Mouse (Mus musculus) WW6 (cell line): ENCODE results near the gene Trim33.

Source experiments
- DNase-seq: peaks from one replicate; pipeline ENCODE4 v3.0.0-alpha.2; 2013; ENCODE audit warnings: low read depth, low spot score

Trim33 gene

DNA sequence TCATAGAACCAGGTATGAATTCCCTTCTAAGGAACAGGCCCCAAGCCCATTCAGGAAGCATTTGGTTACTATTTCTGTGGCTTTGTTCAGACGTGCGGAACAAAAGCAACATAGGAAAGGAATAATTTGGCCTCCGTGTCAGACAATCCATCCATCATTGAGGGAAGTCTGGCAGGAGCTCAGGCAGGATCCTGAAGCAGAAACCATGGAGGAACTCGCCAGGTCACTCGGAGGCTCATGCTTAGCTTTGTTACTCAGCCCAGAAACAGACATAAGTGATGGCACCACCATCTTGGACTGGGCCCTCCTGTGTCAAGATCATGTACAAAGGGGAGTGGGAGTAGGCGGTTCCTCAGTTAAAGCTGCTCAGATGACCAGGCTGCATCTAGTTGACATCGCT is 82.1 kb downstream of the Trim33 start:
- DNase-seq: no peak

GRCm38 (mm10) chr3:103364182-103364945 is 85.3 kb downstream of the Trim33 start:
- DNase-seq: no peak

DNA sequence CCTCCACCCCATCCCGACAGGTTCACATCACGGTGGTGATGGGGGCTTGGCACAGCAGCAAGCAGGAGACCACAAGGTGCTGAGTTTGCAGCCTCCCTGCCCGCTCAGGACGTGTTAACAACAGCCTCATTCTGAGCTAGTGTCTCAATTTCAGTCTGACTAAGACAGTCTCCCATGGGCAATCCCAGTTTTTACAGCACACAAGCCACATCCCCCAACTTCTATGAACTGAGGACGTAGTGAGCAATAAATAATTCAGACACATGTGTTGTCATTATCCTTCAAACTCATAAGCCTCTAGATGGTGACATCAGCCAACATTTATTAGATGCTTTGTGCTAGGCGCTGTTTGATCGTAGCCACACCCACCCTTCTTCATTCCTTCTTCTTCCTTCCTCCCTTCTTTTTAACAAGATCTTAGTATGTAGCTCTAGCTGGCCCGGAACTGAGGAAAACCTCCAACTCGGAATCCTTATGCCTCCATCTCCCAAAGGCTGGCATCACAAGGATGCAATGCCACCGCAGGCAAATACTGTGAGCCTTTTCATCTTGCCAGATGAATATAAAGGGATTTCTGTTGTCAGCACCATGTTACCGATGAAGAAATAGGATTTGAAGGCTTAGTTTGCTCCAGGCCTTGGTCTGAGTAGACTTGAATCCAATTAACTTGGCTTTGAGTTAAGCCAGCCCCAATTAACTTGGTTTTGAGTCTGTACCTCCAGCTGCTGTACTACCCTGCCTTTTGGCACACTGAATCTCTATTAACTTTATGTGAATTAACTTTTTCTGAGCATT is 88.3 kb downstream of the Trim33 start:
- DNase-seq: no peak

GRCm38 (mm10) chr3:103368731-103369130 is 89.6 kb downstream of the Trim33 start:
- no peak for DNase-seq

DNA sequence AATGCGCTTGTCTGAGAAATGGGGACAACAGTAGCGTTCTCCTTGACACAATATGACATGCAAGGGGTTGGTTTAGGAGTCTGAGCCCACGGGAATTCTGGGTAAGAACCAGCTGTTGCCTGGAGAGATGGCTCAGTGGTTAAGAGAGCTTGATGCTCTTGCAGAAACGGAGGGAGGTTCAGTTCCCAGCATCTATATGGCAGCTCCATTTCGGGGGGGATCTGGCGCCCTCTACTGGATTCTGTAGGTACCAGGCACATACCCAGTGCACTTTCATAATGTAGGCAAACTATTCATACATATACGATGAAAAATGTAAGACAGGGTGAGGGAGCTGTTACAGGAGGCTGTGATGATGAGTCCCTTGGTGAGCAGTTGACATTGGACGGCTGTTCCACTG is 94.9 kb downstream of the Trim33 start:
- no peak for DNase-seq

- DNase-seq: no peak
Measured at GRCm38 (mm10) chr3:103375181-103375855, 96.2 kb downstream of the Trim33 start.

GRCm38 (mm10) chr3:103378018-103378417 is 98.9 kb downstream of the Trim33 start:
- DNase-seq: no peak

DNA sequence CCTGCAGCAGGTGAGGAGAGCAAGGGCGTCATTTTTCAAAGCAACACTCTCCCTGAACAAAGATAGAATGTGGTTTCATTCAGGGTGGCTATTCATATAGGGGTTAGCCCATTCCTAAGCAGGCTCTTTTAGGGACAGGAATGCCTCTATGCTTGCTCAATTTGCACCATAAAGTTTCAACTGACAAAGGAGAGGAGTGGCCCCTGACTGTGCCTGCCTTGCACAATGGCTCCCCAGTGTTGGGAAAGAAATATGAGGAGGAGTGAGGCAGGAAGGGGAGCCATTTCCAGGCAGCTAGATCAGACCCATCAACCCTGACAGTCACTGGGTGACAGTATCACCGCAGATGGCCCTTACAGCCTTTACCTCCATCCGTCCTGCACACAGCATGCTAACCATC is 100.3 kb downstream of the Trim33 start:
- DNase-seq: no peak

DNA sequence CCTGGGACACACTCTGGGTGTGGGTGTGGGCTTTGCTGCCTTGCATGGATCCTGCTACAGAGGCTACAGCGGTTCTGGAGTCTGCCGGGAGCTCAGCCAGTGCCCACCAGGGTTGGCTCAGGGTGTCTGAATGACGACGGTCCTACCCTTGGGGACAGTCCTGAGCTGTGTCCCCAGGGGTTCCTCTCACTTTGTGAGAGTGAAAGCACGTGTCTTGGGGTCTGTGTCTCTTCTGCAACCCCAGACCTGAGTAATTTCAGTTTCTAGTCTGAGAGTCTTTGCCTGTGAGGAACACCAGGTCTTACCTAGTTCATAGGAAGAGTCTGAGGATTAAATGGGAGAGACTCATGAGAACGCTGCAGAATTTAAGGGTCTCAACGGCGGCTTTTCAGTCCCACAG is 101.7 kb downstream of the Trim33 start:
- DNase-seq: no peak

DNA sequence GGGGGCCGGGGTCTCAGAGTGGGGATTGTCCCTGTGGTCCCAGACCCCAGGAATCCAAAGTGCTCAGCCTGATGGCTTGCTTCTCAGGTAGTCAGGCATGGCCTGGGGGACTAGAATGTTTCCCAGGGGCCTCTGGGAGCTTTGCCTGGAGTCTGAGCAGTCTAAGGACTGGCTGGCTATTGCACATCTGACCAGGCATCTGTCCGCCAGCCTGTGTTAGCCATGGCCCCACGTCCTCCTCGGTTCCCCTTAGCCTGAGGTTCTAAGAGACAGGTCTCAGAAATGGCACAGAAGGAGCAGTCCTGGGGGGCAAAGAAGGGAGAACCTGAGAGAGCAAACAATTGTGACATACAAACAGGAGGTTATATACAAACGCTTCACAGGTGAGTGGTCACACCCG is 102.3 kb downstream of the Trim33 start:
- DNase-seq: no peak

DNA sequence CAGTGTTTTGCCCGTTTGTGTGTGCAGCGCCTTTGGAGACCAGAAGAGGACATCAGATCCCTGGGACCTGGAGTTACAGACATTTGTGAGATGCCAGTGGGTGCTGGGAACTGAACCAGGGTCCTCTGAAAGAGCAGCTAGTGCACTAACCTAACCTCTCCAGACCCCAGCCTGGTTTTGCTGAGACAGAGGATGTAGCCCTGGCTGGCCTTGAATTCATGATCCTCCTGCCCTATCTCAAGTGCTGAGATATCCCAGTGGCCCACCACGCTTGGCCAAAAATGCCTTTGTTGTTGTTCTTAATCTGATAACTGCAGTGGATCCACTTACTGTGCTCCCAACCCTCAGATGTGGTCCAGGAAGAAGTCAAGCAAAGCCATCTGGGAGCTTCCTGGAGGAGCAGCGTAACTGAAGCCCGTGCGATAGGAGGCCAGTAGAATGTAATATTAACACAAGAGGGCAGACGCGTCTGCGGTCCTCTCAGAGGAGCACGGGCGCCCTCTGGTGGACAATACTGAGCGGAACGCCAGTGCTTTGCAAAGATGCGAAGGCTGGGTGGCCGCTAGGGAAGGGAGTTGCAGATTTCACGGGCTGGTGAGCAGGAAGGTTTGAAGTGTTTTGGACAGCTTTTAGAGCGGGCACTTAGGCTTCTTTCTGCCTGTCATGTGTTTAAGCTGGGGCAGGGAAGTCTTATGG is 103.9 kb downstream of the Trim33 start:
- DNase-seq: peak; percentile 75

- DNase-seq: no peak
Measured at GRCm38 (mm10) chr3:103384486-103384885, 105.4 kb downstream of the Trim33 start.

- no peak for DNase-seq
Measured at GRCm38 (mm10) chr3:103384949-103385348, 105.9 kb downstream of the Trim33 start.

- DNase-seq: no peak
Measured at GRCm38 (mm10) chr3:103385383-103386291, 106.5 kb downstream of the Trim33 start.

GRCm38 (mm10) chr3:103386292-103387031 is 107.4 kb downstream of the Trim33 start:
- DNase-seq: no peak

GRCm38 (mm10) chr3:103392613-103393258 is 113.6 kb downstream of the Trim33 start:
- DNase-seq: no peak

- DNase-seq: no peak
Measured at GRCm38 (mm10) chr3:103393283-103394060, 114.4 kb downstream of the Trim33 start.

DNA sequence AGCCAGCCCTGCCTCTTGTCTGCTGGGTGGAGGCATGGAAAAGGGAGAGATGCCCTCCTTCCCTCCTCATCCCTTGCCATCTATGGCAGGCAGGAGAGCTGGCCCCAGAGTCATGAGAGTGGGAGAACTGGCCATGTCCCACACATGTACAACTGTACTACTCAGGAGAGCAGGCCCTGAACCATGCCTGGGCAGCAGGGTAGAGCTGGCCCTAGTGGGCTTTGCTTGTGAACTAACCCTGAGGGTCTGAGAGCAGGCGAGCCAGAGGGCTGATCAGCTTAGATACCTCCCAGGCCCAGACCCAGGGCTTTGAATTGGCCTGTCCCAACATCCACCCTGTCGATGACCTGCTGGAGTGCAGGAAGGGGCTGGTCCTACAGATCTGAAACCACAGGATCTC is 115.0 kb downstream of the Trim33 start:
- DNase-seq: no peak

- no peak for DNase-seq
Measured at GRCm38 (mm10) chr3:103397523-103397922, 118.4 kb downstream of the Trim33 start.
